Mouse (Mus musculus) bone marrow, adult 2 months (tissue): ENCODE data around the gene Nf1.

ENCODE experiments used
- CTCF ChIP-seq: fragments of 200-500 bp; IDR thresholded peaks from 2 replicates; pipeline ENCODE4 v1.5.1; 2011; ENCODE audit warnings: low read length, control low read depth; ENCODE audit not compliant: control insufficient read depth, insufficient read depth
- POLR2A ChIP-seq: fragments of 200-500 bp; IDR thresholded peaks from 2 replicates; pipeline ENCODE4 v1.6.1; 2011; ENCODE audit warnings: low read depth, mild to moderate bottlenecking, control low read depth, low read length, borderline replicate concordance; ENCODE audit not compliant: control insufficient read depth

DNA sequence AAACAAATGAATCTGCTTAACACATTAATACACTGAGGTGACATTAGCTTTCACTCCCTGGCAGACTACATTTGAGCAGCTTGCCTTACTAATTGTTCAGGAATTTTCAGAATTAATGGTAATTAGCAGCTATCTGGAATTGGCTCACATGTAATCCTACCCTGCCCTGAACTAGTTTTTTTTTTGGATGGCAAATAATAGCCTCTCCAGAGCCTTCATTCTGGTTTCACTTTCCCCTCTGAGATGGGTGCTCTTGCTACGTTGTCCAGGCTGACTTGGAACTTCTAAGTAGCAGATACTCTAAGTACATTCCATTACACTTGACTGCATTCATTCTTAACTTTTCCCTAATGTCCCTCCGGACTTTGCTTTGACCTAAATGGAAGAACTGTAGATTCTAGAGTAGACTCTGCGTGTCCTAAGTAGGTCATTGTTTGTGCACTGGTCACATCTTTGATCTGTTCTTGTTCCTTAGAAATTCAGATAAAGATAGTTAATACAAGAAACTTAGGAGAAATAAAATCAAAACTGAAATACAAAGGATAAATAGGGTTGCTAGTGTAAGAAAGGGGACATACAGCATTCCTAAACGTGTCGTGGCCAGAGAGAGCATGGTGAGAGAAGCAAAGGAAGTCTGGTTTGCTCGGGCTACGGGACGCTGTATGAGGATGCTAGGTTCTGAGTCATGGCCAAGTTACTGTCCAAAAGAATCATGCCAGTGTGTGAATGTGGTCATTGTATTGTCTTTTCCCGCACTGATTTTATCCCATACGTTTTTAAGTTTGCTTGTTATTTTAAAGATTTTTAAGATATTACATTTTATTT lies 155.7 kb downstream of the Nf1 start:
- TF ChIP-seq CTCF (no peak), POLR2A (no peak)
